Mouse (Mus musculus): ENCODE data around the gene Pigu. TPM values are rescaled to one million over a fixed set of nuclear protein-coding genes. Genes with fewer than 3 reads are reported as not detected.
A peak's percentile ranks its signal among the peaks of the same experiment; 100 is the strongest.

The Pigu gene
- total RNA-seq, 2 experiments from 2014 or later = 28.6 to 29.4 TPM

DNA sequence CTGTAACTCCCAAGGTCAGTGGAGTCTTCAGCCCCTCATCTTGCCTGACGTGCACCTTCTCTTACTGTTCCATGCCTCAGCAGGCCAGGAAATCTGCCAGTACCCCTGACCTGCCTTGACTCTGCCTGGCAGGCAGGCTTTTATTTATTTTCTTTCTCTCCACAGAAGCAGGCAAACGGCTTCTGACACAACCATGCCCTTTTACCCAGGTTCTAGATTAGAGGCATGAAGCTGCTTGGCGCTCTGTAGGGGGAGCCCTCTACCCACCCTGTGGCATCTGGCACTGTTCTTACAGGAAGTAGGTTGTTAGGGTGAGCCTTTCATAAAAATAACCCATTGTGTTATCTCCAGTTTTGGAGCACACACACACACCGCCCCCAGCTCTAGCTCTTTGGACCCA is 116.3 kb downstream of the Pigu start:
- no peak for DNase-seq (ENCODE audit: low spot score in 2 of 2)

DNA sequence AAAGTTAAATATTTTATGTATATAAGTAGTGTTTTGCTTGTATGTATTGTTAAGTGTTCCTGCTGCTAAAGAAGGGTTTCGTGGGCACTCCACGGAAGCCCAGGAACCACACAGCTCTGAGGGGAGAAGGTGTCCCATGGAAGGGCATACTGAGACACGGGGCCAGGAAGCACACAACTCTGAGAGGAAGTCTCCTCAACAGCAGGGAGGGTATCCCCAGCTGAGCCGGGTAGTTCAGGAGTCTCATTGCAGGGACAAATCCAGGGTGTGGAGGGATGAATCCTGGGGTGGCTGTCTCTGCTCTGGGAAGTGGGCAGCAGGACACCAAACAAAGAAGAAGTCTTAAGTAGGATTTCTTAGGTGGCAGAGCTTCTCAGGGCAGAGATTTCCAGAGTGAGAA is 120.0 kb downstream of the Pigu start:
- no peak for DNase-seq (ENCODE audit: low spot score in 2 of 2)

- peak; percentile 97 to 99 for DNase-seq (ENCODE audit: low spot score in 2 of 2)
Measured at GRCm38 (mm10) chr2:155236362-155236992, 120.8 kb downstream of the Pigu start, which contains the start of gene Dynlrb1. Dynlrb1 (plus strand) TSS chr2:155236533.

GRCm38 (mm10) chr2:155235746-155236361 is 121.4 kb downstream of the Pigu start:
- no peak for DNase-seq (ENCODE audit: low spot score in 2 of 2)

Small RNA genes lying within 50 kb of the gene (microRNA-seq; reads per million reads assigned to microRNA genes)
- not detected for gene Mir695

Other genes with a start within 250 kb of the Pigu start
- 10 to 100 TPM; 36.0 to 39.2 TPM for gene Itch, start 223.9 kb downstream of the Pigu start, total RNA-seq (2021)
- gene Dynlrb1, start 120.9 kb downstream of the Pigu start, total RNA-seq (2021) = 100 to 1,000 TPM; 153 to 163 TPM
- gene Map1lc3a, start 81.1 kb downstream of the Pigu start, total RNA-seq (2021) = 100 to 1,000 TPM; 204 to 225 TPM
- 100 to 1,000 TPM; 159 to 202 TPM for gene Trp53inp2, start 23.6 kb upstream of the Pigu start, total RNA-seq (2021)
- gene Ncoa6, start 116.5 kb upstream of the Pigu start, total RNA-seq (2021) = 10 to 100 TPM; 38.2 to 39.7 TPM
- 10 to 100 TPM; 30.8 to 32.1 TPM for gene Acss2, start 160.5 kb upstream of the Pigu start, total RNA-seq (2021)
- gene Ggt7, start 160.8 kb upstream of the Pigu start, total RNA-seq (2021) = 1 to 10 TPM; 1.8 to 2.6 TPM
- 10 to 100 TPM; 12.4 to 14.2 TPM for gene Gss, start 235.4 kb upstream of the Pigu start, total RNA-seq (2021)

Data from gastrocnemius, postnatal 4 days (tissue).